Mouse (Mus musculus) CD4-positive, CD25-positive, alpha-beta regulatory T cell, adult 4 months (primary cell): Measurements from ENCODE around the gene Six3. TPM values are rescaled to one million over a fixed set of nuclear protein-coding genes. Genes with fewer than 3 reads are reported as not detected.

Experiments used
- ATAC-seq: one replicate; pipeline ENCODE4 v1.8.0; 2017
- polyA plus RNA-seq, 2 experiments: library from polyadenylated mRNA; unstranded; fragments of 100-300 nt; shearing (Covaris generic); gene quantifications; one replicate each; pipeline ENCODE4 v1.2.1; 2017

Six3 gene
- polyA plus RNA-seq, 2 experiments from 2014 or later, result 0.26 TPM; not detected in 1

DNA sequence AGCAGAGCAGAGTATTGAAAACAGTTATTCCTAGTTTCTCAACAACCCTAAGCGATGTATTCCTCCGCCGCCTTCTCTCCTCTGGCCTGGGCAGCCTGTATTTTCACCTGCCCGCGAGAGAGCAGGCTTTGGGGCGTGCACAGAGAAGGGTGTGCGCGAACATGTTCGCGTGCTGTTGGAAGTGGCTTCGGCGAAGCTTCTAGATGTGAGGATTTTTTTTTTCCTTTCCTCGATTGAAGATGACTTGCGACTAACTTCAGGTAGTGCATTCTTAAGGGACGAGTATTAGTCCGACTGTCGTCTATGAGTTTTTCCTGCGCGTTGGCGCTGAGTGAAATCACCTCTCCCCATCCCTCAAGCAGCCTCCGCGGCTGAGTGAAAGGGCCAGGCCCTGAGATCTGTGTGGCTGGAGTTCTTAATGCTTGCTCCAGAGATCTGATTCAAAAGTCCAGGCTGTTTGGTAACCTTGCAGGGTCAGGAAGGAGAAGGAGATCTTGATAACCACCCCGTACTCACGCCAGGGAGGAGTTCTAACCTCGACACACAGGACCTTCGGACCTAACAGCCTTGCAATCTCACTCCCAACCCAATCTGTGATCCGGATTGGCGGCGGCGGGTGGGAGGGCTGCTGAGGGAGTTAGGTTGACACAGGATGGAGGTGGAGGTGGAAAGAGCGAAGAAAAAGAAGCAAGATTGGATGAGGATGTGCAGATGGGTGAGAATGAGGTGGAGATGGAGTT lies 712 bp upstream of the Six3 start:
- no peak for ATAC-seq

DNA sequence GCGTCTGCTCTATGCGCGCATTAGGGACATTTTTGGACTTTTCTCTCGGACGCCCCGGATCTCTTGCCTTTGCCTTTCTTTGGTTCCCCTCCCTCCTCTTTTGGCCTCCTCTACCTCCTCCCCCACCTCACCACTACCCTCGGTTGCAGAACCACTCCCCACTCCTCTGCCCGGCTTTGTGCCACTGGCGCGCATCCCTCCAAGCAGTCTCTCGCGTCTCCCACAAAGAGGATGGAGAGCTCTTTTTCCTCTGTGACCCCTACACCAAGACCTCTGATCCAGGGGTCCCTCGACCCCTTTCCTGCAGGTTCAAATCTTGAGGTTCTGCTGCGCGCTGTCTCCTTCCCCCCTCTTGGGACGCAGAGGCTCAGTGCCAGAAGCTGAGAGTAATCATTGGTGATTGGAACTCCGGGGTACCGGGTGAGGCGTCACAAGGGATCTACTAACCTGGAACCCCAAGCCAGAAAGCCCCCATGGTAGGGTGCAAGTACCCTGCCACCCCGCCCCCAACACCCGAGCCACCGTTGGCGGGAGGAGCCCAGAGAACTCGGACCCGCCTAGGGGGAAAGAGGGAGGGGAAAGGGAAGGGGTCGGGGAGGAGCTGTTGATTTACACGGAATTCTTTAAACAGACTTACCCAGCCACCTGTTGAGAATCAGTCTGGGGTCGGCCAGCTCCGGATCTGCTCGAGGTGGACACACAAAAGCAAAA lies 758 bp downstream of the Six3 start:
- no peak for ATAC-seq

- ATAC-seq, result no peak
Measured at GRCm38 (mm10) chr17:85614722-85615331, 1.4 kb downstream of the Six3 start.

GRCm38 (mm10) chr17:85615586-85615985 lies 2.2 kb downstream of the Six3 start:
- ATAC-seq, result no peak

- ATAC-seq, result no peak
Measured at GRCm38 (mm10) chr17:85616526-85617500, 3.4 kb downstream of the Six3 start.

DNA sequence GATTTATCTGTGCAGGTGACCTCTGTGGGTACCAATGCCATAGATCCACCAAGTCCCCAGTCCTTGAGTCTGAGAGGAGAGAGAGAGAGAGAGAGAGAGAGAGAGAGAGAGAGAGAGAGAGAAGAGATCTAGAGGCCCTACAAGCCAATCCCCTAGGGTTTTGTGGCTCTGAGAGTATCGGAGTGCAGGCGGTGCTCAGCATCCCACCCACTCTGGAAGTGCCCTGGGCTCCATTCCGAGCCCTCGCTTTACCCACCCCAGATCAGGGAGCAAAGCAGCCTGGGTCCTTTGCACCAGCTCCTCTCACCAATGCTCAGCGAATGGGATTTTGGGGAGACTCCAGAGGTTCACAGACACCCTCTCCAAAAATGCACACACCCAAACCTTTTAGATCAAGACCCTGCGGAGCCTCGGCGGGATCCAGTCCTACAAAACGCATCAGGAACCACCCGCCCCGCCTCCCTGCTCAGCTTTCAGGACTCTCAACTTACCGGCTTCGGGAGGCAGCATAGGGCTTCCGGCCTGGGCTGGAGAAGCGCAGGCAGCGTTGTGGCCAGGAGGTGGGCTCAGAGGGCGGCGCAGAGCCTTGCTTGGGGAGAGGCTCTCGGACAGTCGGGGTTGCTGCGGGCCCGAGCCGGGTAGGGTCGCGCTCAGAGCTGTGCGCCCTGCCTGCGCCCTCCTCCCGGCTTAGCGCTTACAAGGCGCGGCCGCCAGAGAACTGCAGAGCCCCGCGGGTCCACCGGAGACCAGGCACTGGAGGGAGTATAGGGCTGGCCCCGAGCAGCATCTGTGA lies 4.4 kb downstream of the Six3 start:
- no peak for ATAC-seq

GRCm38 (mm10) chr17:85618359-85619112 lies 5.1 kb downstream of the Six3 start:
- ATAC-seq, result no peak

GRCm38 (mm10) chr17:85619113-85620085 lies 6.0 kb downstream of the Six3 start:
- ATAC-seq, result no peak

- ATAC-seq, result no peak
Measured at GRCm38 (mm10) chr17:85620086-85620481, 6.7 kb downstream of the Six3 start.

DNA sequence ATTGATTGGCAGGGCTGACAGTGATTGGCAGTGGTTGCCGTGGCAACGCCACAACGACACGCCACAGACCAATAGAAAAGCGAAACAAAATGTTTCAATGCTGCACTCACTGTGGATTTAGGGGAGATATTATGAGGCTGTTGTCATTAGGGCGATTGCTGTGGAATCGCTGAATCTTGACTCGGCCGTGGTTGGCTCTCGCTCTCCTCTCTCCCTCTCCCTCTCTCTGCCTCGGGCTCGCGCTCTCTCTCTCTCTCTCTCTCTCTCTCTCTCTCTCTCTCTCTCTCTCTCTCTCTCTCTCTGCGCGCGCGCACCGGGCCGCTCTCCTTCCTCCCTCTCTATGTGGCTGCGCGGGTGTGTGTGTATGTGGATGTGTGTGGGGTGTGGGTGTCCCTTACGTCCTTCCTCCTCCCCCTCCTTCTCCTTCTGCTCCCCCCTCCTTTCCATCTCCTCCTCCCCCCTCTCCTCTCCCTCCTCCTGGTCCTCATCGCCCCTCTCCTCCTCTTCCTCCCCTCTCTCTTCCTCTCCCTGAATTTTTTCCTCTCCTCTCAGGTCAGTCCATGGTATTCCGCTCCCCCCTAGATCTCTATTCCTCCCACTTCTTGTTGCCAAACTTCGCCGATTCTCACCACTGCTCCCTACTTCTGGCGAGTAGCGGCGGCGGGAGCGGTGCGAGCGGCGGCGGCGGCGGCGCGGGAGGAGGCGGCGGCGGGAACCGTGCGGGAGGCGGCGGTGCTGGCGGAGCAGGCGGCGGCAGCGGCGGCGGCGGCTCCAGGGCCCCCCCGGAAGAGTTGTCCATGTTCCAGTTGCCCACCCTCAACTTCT lies 7.5 kb downstream of the Six3 start:
- ATAC-seq, result peak; percentile 53

- no peak for ATAC-seq
Measured at GRCm38 (mm10) chr17:85621505-85622310, 8.3 kb downstream of the Six3 start.

DNA sequence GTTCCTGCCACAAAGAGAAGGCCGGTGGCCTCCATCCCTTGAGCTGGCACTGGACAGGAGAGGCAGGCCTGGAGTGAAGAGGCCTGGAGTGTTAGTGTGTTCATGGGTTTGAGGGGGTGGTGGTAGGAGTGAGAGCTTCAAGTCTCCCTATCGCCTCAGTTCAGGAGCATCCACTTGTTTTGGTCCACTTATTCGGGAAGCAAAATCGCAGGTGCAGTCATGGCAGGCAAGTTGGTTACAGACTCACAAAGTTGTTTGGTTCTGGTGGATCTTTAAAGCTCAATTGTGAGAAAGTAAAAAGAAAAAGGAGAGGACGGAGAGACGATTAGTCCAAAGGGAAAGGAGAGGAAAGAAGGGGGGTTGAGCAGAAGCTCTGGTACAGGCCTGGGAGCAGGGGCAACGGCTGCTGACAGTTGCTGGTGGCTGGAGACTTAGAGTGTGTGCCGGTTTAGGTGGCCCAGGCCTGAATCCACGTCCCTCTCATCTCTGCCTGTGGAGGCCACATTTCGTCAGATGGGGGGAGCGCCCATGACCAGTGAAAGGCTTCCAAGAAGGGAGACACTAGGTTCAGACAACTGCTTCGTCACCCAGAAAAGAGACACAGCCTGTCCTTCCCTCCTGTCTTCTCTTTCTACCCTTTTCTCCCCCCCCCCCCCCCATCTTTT lies 9.2 kb downstream of the Six3 start:
- no peak for ATAC-seq

DNA sequence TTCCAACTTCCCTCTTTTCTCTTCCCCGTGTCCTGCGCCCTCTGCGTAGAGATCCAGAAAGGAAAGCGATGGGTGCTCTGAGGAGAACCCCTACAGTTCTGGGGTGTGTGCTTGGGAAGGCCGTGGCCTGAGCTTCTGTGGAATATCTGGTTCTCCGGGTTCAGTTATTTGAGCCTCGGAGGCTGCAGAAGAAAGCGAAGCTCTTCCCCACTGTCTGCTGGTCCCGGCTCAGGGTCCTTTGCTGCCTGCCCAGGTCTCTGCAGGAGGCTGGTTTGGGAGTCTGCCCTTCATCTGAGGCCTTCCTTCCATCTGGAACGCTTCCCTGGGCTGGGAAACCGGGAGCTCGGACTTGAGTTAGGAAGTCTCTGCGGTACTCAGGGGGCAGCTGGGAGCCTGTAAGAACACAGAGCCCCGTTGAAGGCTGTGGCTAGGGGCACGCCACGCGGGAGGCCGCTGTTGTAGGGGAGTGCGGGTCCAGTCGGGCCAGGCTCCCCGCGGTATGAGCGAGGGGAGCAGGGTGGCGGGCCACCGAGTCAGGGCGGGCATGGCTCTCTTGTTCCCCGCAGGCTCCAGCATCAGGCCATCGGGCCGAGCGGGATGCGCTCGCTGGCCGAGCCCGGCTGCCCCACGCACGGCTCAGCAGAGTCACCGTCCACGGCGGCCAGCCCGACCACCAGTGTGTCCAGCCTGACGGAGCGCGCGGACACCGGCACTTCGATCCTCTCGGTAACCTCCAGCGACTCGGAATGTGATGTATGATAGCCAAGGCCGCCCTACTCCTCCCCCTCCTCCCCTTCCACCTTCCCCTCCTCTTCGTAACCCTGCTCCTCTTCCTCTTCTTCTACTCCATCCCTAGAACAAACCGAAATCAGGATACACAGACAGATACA lies 10.0 kb downstream of the Six3 start:
- ATAC-seq, result no peak

- no peak for ATAC-seq
Measured at GRCm38 (mm10) chr17:85624051-85624420, 10.6 kb downstream of the Six3 start.

DNA sequence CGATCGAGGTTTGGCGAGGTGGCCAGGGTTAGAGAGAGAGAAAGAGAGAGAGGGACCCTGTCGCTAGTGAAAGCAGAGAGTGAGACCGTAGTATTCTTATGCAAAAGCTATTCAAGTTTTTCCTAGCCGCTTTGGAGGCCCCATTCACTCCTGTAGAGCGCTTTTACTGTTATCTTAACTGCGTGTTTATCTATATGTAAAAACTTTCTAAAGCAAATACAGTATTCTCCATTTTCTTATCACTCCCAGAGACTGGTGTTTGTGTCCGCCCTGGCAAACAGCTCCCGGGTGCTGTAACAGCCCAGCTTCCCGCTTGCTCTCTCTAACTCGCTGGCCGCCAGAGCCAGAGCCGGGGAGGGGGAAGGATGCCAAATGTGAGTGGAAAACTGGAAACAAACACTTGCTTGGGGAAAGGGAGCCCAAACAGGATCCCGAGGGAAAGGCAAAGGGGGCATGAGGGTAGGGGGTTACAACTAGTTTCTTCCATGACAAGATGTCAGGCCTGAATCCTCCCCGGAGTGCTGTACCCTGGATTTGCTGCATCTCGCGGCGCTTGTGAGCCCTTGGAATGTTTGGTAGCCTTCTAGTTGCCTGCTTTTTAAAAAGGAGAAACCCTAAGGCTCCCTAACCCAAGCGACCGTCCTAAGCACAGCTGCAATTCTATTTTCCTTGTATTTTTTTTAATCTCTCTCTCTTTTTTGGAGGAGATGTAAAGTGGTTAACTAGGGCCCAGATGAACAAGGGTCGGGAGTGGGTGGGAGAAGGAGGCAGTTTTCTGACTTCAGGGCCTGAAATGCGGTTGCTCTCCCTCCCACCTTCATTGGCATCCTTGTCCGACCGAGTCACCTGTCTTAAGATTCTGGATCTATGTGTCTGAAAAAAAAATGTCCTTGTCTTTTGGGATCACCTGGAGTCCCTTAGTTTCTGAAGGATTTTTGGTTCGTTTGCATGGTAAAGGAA lies 11.9 kb downstream of the Six3 start:
- no peak for ATAC-seq
